ENCODE assay signal across 10 mouse cellular contexts in the genomic region with DNA sequence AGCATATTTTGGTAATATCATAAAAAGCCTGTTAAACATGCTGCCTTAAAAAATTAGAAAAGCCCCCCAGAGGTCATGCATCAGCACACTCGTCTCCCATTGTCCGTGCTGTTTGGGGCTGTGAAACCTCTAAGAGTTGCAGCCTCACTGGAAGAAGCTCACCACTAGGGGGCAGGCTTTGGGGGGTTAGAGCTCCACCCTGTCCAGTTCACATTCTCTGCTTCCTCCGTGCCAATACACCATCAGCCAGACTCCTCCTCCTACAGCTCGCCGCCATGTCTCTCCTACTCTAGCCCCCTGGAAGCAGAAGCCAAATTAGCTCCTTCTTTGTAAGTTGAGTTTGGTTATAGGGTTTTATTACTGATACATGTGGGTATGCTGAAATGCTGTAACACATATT. TPM values are rescaled to one million over a fixed set of nuclear protein-coding genes. Genes with fewer than 3 reads are reported as not detected.
DNase-seq lines count a peak whose midpoint lies in the region; ATAC-seq and TF ChIP-seq lines count a peak whose summit lies in the region.
"Had no signal": no experiment of that assay in that cellular context is flagged by ENCODE, and none has a peak within 500 bp of the region (broad histone marks: within the 10 kb centered on the region; RNA-seq: fewer than 3 reads in every experiment).

No protein-coding gene starts in this region.

- H3K9me3 ChIP-seq in lung, embryonic 16.5 days (ENCODE audit: control insufficient read depth, low read length), result no peaks in the 10 kb centered on the region
- H3K9me3 ChIP-seq: heart, embryonic 13.5 days had no signal

- intact Hi-C loops in left cerebral cortex, adult 2 months (cut with DNase I), result no loop called here
- intact Hi-C loops in left cerebral cortex, postnatal 36 days (cut with DNase I), result no loop called here
- intact Hi-C loops in heart, postnatal 10 days (cut with DNase I), result no loop called here

- H3K27ac ChIP-seq in left cerebral cortex, adult 2 months, result no peak overlapping the region
- no peak overlapping the region for H3K27ac ChIP-seq in lung, embryonic 16.5 days (ENCODE audit: low read length)
- H3K27ac ChIP-seq: heart, embryonic 13.5 days had no signal

- no peak for DNase-seq in left cerebral cortex, adult 2 months (ENCODE audit: extremely low spot score in 1 of 2, low spot score in 2 of 2)
- DNase-seq in left cerebral cortex, postnatal 36 days (ENCODE audit: low spot score in 2 of 2), result no peak
- peak; percentile 37 for DNase-seq in Muller cell, postnatal 12 days (ENCODE audit: inconsistent ontology term)
- DNase-seq in cerebellum, postnatal 14 days, result peak; percentile 57 to 80
- DNase-seq in heart, postnatal 10 days, result peak; percentile 32 to 66
- peak; percentile 19 for DNase-seq in spleen, adult 12 weeks (ENCODE audit: low spot score)
- no peak for DNase-seq in left cerebral cortex, adult 11 months (ENCODE audit: low spot score)

- no peak overlapping the region for H3K9ac ChIP-seq in lung, embryonic 16.5 days (ENCODE audit: low read length)
- H3K9ac ChIP-seq: heart, embryonic 13.5 days had no signal

- no peaks in the 10 kb centered on the region for H3K4me1 ChIP-seq in lung, embryonic 16.5 days (replicated peaks; ENCODE audit: control insufficient read depth, insufficient read depth, low read length)
- H3K4me1 ChIP-seq: heart, embryonic 13.5 days had no signal

- 0 out of 2 replicates have a peak, but pooled peaks have one; percentile 36 for ATAC-seq in lung, embryonic 16.5 days (ENCODE audit: low read depth)

- no peak overlapping the region for H3K4me3 ChIP-seq in left cerebral cortex, adult 2 months
- no peak overlapping the region for H3K4me3 ChIP-seq in lung, embryonic 16.5 days (ENCODE audit: low read length)
- H3K4me3 ChIP-seq: heart, embryonic 13.5 days had no signal

- WGBS in lung, embryonic 16.5 days, result 48% methylated on average over 5 of the region's 5 CpGs

- no peaks in the 10 kb centered on the region for H3K27me3 ChIP-seq in lung, embryonic 16.5 days (ENCODE audit: control insufficient read depth, insufficient read depth, low read depth, low read length)
- H3K27me3 ChIP-seq: heart, embryonic 13.5 days had no signal

- TF ChIP-seq CTCF in left cerebral cortex, adult 2 months (IDR thresholded peaks at IDR 0.05), result peak; percentile 49

- no peaks in the 10 kb centered on the region for H3K36me3 ChIP-seq in lung, embryonic 16.5 days (ENCODE audit: control insufficient read depth, insufficient read depth, low read length)
- H3K36me3 ChIP-seq: heart, embryonic 13.5 days had no signal

- no peak overlapping the region for H3K4me2 ChIP-seq in lung, embryonic 16.5 days (ENCODE audit: low read depth, low read length)
- H3K4me2 ChIP-seq: heart, embryonic 13.5 days had no signal

RNA-seq across cellular contexts. Expression of a gene that starts 14.3 kb away (rescaled TPM):
- 10 to 100 TPM; 18.6 to 21.8 TPM for total RNA-seq in left cerebral cortex, adult 2 months (2021)
- total RNA-seq in left cerebral cortex, postnatal 36 days (2021), result 10 to 100 TPM; 20.8 to 26.3 TPM
- 10 to 100 TPM; 19.6 to 24.5 TPM for total RNA-seq in heart, postnatal 10 days (2021)
- polyA plus RNA-seq in lung, embryonic 16.5 days (2015; fragmentation: Nextera tagmentation; extraction: Ambion mirVana), result 55.2 and 63.6 TPM in 2 replicates

RNA-seq across cellular contexts. Expression of a gene that starts 28.5 kb away (rescaled TPM):
- 1 to 10 TPM; 1.8 to 2.1 TPM for total RNA-seq in left cerebral cortex, adult 2 months (2021)
- total RNA-seq in left cerebral cortex, postnatal 36 days (2021), result 1 to 10 TPM; 1.8 to 2.0 TPM
- total RNA-seq in heart, postnatal 10 days (2021), result under 1 TPM; 0.10 to 0.29 TPM
- 11.1 and 13.2 TPM in 2 replicates for polyA plus RNA-seq in lung, embryonic 16.5 days (2015; fragmentation: Nextera tagmentation; extraction: Ambion mirVana)
- polyA plus RNA-seq: heart, embryonic 13.5 days had no signal

RNA-seq across cellular contexts. Expression of a gene that starts 54.5 kb away (rescaled TPM):
- total RNA-seq in left cerebral cortex, adult 2 months (2021), result not detected
- not detected for total RNA-seq in left cerebral cortex, postnatal 36 days (2021)
- not detected for total RNA-seq in heart, postnatal 10 days (2021)
- not detected in 2 replicates for polyA plus RNA-seq in lung, embryonic 16.5 days (2015; fragmentation: Nextera tagmentation; extraction: Ambion mirVana)
- polyA plus RNA-seq: heart, embryonic 13.5 days; stomach, embryonic 14.5 days had no signal

Comparison
In these comparisons a context has a peak if more than half of its experiments do, and no peak if none do; other contexts are left out.
1. DNase-seq: peak in Muller cell, postnatal 12 days (single experiment), cerebellum, postnatal 14 days (2 of 2), heart, postnatal 10 days (2 of 2) and spleen, adult 12 weeks (single experiment); none in left cerebral cortex, adult 2 months (0 of 2), left cerebral cortex, postnatal 36 days (0 of 2) and left cerebral cortex, adult 11 months (single experiment).